Mouse (Mus musculus) monocyte, adult 5-6 weeks (primary cell): ENCODE measurements around the gene Camta1. TPM values are rescaled to one million over a fixed set of nuclear protein-coding genes. Genes with fewer than 3 reads are reported as not detected.
"Not testable (repeated sequence)": the region's sequence is repeated elsewhere in the genome, so short reads cannot be mapped to it uniquely, and the experiment has no call there.

ENCODE experiments used
- ATAC-seq: fragments of 153-309, 156-312 bp; replicated peaks from 2 replicates; pipeline ENCODE4 v1.8.0; 2017; ENCODE audit warnings: mild to moderate bottlenecking; ENCODE audit not compliant: low TSS enrichment, insufficient number of reproducible peaks, severe bottlenecking, poor library complexity, low FRiP score
- total RNA-seq: library from RNA; stranded (forward); fragments of 200-1000, 200-491, 200-594 nt; gene quantifications from 3 replicates; pipeline ENCODE4 v1.2.3, GENCODE M21; 2017

The Camta1 gene
- total RNA-seq, 1 experiment from 2014 or later = 22.1 TPM

DNA sequence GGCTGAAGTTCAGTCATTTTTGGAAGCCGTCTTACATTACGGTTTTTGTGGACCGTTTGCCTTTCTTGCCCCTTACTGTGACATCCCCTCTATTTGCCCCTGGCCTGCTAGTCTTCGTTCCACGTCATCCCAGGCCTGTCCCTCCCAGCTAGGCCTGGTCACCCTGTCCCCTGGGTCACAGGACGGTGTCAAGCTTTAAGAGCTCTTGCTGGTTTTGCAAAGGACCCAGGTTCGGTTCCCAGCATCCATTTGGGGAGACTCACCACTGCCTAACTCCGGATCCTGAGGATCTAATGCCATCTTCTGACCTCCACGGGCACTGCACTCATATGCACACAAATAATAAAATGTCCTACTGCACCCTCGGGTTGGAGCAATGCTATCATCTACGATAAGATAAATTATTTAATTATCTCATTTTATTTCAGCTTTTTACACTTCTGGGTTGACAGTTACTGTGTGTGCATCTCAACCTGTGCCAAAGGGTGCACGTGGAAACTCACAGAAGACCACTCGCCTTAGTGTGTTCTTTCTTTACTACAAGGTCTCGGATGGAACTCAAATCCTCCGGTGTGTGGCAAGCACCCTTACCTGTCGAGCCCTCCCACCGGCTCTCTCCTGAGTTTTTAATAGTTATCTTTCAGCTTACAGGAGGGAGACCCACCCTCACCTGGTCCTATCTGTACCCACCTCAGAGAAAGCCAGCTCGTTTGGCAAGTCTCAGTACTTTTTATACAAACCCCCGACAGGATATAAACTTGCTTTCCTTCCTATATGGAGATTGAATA lies 951.3 kb downstream of the Camta1 start:
- 0 out of 2 replicates have a peak, but pooled peaks have one; percentile 0 for ATAC-seq

DNA sequence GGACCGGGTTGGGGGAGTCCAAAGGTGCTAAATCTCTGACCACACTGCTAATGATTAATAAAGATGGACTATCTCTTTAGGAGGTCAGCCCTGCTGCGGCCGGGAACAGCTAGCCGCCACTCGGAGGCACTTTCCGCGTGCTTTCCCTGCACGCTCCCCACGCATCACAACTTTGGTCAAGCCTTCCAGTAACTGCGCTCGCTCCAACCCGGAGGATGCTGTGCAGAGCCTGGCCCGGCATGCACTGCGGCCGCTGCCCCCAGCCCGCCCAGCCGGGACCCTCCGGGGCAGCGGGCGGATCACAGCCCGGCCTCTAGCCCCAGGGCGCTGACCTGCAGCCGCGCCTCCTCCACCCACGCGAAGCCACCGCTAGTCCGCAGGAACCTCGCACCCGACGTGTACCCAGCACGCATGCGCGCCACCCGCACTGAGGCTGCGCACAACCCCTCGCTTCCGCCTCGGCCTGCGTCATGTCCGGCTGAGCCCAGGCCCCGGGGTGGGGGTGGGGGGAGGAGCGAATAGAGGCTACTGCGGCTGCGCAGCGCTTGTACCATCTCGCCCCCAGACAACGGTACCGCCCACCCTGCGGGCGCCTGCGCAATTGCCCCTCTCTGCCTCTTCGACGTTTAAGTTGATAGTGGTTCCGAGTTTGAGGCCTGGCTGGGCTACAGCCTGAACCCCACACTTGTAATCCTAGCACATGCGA lies 952.1 kb downstream of the Camta1 start:
- peak; percentile 66 for ATAC-seq

DNA sequence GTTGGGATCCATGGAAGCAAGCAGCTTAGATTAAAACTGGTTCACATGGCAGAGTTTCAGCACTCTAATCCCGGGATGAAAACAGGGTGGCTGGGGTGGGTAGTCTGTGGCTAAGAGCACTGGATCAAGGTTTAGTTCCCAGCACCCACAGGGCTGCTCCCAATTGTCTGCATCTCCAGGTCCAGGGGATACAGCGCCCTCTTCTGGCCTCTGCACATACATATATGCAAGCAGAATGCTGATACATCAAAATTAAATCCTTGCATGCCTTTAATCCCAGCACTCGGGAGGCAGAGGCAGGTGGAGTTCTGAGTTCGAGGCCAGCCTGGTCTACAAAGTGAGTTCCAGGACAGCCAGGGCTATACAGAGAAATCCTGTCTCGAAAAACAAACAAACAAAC lies 953.2 kb downstream of the Camta1 start:
- not testable (repeated sequence) for ATAC-seq

DNA sequence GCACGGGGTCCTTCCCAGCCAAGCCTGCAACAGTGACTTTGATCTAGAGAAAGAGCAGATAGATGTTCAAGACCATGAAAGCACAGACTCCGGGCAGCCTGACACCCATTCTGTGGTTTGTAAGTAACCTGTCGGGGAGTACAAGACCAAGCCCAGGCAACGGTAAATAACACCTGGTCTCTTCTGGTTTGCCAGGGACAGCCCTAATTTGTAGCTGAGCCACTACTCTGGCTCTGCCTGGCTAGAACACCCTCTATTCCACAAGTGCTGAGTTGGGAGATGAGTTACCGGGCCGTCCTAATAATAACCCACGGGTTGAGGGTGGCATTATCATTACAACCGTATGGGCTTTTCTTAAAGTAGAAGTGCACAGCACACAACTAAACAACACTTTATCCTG lies 954.6 kb downstream of the Camta1 start:
- ATAC-seq = no peak

DNA sequence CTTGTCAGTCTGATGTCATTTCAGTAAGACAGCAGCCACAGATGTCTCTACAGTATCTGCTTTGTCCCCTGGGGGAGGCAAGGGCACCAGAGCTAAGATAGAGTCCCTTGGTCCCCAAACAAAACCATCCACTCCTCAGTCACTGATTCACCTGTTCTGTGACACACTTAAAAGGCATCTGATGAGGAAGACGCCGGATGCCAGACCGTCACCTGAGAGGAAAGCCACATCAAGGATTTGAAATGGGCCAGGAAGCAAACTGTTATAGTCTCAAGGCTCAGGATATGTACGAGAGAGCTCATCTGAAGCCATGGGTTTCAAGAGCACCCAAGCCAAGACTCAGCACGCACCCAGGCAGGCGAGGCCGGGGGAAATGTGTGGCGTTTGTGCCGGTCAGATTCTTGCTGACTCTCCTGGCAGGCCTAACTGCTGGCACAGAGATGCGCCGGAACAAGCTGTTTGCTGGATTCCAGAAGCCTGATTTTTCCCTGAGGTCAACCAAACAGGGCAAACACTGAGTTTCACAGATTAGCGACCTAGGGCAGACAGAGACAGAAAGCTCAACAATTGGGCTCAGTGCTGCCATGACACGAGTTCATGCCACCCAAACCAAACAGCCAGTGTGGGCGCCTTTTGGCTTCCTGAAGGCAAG lies 958.5 kb downstream of the Camta1 start:
- no peak for ATAC-seq

DNA sequence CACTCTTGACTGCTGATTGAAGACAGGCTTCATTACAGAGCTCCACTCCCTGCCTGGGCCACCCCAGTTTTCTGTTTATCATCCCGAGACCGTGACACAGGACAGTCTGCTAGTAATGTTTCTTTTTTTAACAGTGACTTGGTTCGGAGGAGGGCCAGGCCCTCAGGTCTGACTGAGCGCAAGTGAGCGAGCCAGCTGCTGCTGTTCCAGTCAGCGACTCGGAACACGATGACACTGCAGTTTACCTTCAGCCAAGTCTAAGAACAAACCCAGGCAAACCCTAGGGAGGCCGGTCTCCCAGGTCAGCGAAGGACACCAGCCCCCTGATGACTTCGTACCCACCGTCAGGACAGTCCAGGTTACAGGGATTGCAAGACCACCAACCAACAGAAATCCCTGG lies 959.6 kb downstream of the Camta1 start:
- no peak for ATAC-seq

DNA sequence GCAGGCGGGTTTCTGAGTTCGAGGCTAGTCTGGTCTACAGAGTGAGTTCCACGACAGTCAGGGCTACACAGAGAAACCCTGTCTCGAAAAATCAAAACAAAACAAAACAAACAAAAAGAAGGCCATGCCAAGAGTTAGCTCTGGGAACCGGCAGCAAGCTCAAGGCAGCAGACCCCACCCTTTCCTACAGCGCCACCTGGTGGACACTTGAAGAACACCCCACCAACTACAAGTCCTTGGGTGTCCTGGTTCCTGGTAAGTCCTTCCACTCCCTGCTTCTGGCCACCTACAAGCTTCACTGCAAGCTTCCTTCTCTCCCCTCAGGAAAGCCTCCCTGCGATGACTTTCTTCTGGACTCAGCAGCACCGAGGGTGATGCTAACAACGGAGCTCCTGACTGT lies 960.0 kb downstream of the Camta1 start:
- ATAC-seq = 0 out of 2 replicates have a peak, but pooled peaks have one; percentile 51

DNA sequence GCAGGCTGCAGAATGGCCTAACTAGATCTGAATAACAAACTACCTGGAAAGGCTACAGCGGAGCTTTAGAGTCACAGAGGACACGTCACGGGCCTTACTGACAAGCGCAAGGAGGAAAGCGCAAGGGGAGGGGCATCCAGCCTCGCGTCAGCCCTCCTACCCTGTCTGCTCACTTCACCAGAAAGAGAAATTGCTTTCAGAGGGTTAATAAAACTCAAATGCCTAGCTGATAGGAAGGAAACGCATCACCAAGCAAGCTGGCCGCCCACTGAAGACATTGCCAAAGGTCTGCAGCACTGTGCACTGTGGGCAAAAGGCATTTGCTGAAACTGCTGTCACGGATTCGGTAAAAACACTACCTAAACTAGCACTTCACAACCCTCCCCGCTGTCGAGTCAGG lies 961.2 kb downstream of the Camta1 start:
- no peak for ATAC-seq

DNA sequence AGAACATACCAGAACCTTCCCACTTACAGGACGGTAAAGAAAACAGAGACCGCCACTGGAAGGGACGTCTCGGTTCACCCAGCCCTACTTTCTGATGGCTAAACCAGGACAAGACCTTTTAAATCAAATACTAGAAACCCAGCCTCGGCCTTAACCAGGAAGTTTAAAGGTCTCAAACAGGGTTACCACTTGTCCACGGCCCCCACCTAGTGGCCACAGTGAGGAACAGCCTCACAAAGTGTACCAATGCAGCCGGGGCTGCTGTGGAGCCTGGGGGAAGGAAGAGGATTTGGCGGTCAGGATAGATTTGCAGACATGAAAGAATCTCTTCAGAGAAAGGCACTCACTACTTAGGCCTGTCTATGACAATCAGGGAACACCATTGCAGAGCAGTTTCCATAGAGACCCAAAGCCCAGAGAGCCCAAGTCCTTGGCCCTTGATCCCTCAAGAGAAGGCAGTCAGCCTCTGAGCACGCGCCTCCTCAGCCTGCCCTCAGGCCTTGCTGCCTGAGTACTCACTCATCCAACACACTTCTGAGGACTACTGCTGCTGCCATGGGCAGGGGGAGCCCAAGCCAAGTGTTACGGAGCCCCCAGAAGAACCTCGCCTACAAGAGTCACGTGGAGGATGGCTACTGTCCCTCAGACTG lies 962.8 kb downstream of the Camta1 start:
- peak; percentile 70 for ATAC-seq

DNA sequence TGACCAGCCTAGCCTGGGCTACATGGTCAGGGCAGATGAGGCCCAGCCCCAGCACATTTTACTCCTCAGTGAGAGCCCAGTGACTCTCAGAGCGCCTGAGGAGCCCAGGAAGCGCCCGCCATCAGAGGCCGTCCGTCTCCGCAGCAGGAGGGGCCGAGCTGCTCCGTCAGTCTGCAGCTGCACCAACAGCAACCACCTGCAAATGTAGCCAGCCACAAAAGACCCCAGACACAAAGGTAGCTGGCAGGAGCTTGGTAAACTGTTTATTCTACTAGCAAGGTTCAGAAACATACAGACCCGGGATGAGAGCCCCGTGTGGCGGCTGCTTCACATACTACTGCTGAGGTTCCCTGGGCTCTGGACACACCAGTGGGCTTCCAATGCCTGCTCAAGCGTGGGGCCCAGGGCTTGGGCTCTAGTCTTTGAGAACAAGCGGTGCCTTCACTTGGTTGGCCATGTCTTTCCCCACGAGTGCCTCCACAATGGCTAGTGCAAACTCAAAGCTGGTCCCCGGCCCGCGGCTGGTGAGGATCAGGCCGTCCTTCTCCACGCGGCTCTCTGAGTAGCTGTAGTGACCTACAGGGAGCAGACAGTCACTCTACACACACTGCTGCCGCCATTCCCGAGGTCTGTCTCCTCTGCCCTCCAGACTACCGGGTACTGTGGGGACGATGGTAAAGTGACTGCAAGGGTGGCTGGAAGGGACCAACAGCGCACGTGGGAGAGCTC lies 964.6 kb downstream of the Camta1 start:
- no peak for ATAC-seq

DNA sequence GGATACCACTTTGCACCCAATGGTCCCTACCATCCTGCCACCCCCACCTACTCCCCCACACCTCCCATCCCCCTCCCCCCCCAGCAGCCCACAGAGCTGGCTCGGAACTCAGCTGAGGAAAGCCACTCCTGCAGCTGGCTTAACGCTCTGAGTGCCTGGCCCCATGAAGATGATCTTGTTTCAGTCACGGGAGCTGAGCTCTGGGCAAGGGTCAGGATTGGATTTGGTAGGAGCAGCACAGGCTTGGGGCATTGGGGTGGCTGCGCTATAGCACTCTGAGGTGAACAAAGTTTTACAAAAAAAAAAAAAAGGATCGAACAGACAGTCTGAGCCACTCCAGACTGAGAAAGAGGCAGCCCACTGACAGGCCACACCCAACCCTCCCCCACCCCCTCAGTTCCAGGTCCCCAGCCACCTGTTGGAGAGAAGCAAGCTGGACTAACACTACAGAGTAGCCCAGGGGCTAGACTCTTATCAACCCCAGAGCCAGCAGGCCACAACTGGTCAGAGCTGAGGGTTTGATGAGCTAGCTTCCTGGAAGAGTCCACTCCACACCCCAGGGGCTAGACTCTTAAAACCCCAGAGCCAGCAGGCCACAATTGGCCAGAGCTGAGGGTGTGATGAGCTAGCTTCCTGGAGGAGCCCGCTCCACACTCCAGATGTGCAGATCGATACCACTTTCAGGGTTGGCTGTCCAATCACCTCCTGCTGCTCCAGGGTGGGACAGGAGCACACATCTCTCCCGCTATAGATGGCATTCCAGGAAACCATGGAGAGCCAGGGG lies 966.8 kb downstream of the Camta1 start:
- no peak for ATAC-seq

DNA sequence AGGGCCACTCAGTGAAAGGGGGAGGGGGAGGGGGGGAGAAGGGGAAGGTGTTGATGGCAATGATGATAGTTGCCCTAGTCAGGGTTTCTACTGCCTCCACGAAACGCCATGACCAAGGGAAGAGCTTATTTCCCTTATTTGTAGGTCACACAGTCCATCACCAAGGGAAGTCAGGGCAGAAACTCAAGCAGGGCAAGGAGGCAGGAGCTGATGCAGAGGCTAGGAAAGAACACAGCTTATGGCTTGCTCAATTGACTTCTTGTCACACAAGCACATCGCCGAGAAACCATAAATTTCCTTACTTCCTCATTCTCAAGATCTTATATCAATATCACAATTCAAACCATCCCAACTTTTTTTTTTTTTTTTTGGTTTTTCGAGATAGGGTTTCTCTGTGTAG lies 970.4 kb downstream of the Camta1 start:
- ATAC-seq = no peak

DNA sequence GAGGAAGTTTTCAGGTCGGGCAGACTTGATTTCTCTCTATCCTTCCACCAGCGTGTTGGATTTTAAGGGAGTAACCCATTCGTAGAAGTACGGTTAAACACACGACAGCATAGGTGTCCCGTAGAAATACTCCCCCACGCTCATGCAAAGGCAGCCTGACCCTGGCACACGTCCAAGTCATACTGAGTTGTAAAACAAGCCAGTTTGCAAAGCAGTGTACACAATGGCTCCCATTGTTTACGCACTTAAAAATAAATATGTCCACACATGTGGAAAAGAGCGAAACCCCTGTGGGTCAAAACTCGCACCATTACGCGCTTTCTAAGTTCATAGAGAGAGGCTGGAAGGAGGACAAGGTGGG lies 971.7 kb downstream of the Camta1 start:
- no peak for ATAC-seq

DNA sequence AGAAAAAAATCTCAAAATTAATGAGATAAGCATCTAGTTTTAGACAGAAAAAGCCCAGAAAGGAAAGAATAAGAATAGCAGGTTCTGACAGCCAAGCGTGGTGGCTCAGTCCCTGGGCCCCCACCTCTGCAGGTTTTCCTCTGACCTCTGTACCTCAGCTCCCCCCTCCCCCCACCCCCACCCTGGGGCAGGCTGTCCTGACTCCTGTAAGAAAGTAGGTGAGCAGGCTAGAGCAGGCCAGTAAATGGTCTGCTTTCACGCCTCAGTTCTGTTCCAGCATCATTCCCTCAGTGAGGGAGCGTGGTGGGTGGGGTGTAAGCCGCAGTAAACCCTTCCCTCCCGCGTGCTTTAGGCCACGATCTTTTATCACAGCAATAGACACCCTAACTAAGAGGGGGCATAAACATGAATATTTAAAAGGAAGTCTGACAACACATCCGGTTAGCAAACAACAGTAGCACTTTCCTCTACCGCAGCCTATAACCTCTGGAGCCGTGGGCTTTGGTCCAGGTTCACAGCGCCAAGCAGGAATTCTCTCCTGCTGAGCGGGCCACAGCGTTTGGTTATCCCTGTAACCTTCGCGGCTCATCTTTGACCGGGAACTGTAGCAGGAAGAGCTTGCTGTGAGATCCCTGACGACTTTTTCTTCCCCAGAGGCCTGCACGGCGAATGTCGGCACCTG lies 972.3 kb downstream of the Camta1 start:
- no peak for ATAC-seq

DNA sequence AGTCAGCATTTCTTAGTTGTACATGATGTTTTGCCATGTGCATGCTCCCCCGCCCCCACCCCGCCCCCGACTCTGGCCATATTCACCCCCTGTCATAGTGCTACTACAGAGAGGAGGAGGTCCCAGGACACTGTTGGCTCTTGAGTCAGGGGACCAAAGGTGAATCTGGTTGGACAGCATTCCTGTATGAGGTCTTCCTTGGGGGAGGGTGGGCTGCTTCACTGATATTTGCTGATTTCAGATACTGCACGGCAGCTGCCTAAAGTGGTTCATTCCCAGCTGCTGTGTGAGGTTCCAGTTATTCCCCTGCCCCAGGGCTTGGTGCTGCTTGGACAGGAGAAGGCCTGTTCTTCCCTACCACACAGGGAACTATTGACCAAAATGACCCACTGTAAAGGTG lies 973.2 kb downstream of the Camta1 start:
- ATAC-seq = no peak

DNA sequence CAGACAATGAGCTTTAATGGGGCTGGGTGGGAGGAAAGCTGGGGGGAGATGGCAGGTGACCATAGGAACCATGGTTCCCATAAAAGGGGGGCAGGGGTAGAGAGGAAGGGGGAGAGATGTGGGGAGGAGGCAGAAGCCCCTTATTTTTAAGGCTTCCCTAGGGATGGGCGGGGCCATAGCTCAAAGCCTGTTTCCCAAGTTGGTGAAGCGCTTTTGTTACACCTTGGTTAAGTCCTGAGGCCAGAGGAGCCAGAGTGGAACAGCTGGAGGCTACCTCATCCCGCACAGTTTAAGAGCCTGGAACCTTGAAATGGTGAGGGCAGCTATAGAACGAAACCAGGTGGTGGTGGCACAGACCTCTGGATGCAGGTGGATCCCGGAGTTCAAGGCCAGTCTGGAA lies 973.8 kb downstream of the Camta1 start:
- no peak for ATAC-seq

DNA sequence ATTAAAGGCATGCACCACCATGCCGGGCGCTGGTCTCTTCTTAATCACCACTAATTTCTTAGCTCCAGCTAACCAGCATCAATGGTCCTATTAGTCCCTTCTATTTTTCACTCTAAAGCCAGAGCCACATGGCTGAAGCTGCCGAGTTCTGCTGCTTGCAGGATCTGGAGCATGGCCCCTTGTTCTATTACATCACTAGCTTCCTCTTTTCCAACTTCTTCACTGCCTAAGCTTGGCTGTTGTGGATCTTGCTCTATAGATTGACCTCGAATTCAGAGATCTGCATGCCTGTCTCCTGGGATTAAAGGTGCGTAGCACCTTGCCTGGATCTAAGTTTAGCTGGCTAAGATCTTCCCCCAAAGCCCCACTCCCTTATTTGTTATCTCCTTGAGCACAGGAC lies 979.0 kb downstream of the Camta1 start:
- ATAC-seq = no peak

DNA sequence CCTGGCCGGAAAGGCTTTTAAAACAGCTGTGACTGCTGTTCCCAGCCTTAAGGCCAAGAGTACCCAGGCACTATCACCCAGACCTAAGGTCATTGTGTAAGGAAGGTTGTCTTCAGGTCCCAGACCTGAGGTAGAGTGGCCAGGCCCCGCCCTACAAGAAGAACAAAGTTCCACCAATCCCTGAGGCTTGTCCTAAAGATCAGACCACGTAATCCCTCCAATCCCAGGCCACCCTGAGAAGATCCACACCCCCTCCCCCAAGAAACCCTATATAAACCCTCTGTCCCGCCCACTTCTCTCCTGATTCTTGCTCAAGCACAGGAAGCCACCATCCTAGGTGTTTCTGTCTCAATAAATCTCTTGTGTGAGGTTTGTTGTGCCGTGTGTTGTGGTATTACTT lies 981.3 kb downstream of the Camta1 start:
- no peak for ATAC-seq
